Mouse (Mus musculus) adrenal gland, postnatal 25 days (tissue): Measurements from ENCODE around the gene Bzw1. TPM values are rescaled to one million over a fixed set of nuclear protein-coding genes. Genes with fewer than 3 reads are reported as not detected.
"Not testable (repeated sequence)": the region's sequence is repeated elsewhere in the genome, so short reads cannot be mapped to it uniquely, and the experiment has no call there.

Experiments
- DNase-seq: peaks from one replicate; pipeline ENCODE4 v3.0.0; 2021; ENCODE audit warnings: mixed read lengths
- long read RNA-seq: library from polyadenylated mRNA; stranded (forward); transcript quantifications from one replicate; pipeline ENCODE4 v2.0.0, GENCODE M21; 2021
- total RNA-seq: library from RNA; stranded (reverse); gene quantifications from 2 replicates; pipeline ENCODE4 v1.2.3, GENCODE M21; 2021

Bzw1 gene
- total RNA-seq, result 131 and 160 TPM in 2 replicates
- long read RNA-seq, transcript Bzw1-201 (12 exons, 3,876 nt), result major isoform, 307 of 343 reads
- long read RNA-seq, partial matches to known transcripts, result 22 of 343 reads
- long read RNA-seq, other reads (novel, unspliced or antisense), result 12 of 343 reads

DNA sequence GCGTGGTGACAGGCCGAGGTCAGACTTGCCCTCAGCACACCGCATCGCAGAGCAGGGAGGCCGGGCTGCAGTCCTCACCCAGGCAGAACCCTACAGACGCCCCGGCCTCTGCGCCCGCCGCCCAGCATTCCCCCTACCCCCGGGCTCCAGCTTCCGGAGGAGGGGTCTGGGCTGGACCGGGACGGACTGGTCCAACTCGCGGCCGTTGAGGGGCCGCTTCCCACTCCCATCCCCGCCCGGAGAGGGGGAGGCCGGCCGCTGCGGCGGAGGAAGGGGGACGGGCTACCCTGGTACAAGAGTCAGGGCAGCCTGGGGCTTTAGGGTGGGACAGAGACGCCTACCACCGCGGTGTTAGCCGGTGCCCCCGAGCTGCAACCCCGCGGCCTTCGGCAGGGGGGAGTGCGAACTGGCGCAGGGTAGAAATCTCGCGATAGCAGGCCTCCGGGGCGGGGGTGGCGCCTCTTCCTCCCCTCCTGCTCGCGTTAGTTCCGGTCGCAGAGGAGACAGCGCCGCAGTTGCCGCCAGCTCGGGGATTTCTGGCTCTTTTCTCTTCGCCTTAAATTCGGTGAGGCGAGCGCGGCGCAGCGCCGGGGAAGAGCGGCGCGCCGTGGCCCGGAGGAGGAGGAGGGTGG is at the start of gene Bzw1:
Gene Bzw1 (plus strand): TSS at position 247 of the 632 bp plus-strand sequence.
- peak; percentile 95 for DNase-seq

DNA sequence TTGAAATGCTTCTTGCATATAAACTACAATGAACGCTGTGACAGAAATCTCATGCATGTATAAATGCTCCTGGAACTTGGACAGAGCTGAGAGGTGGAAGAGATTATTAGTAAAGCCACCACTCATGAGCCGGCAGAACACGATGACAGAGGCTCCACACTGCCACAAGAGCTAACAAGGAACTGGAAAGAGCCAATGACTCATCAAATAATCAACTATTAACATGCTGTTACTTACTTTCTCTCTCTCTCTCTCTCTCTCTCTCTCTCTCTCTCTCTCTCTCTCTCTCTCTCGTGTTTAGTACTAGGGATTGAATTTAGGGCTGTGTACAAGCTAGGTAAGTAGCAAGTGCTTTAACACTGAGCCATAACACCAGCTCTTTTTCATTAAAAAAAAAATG is 48.8 kb upstream of the Bzw1 start:
- DNase-seq, result no peak

DNA sequence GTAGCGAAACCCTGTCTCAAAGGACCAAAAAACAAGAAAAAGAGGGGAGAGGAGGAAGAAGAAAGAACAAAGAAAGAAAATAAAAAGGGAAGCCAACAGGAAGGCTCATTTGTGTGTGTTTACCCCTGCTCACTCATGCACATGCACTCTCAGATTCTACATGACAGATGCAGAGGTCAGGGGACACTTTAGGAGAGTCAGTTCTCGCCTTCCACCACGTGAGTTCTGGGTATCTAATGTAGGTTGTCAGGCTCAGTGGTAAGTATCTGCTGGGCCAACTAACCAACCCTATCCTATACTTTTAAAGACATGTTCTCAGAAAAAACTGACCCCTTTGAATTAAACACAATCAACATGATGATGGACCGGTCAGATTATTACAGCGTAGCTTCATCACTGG is 48.1 kb upstream of the Bzw1 start:
- no peak for DNase-seq

DNA sequence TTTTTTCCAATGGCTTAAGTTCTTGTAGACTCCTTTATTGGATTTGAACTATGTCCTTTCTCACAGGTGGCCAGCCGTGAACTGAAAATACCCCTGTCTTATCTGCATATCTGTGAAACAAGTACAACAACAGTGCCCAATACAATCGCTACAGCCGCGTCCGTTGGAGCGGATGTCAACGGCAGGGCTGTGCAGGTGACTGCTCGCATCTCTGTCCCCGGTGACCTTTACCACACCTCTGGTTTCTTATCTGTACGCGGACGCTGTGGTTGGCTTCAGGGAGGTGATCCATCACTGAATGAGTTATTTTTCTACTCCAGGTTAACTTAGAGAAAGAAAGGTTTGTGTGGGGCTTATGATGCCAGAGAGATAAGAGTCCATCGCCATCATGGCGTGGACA is 46.5 kb upstream of the Bzw1 start:
- DNase-seq, result no peak

DNA sequence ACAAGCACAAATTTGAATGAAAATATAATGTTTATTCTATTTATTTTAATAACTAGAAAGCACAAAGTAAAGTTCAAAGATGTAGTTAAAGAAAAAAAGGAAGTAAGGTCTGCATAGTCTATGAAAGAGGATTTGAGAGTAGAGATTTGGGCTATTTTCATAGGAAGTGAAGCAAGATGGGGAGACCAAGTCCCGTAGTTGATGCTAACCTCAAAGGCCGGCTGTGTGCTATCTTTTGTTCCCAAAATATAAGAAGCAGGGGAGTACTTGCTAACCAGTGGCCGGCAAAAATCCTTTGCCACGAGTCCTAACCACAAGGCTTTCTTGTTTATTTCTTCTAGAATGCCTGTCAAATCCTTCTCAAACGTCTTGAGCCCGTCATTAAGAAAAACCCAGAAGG is 44.0 kb upstream of the Bzw1 start:
- no peak for DNase-seq

DNA sequence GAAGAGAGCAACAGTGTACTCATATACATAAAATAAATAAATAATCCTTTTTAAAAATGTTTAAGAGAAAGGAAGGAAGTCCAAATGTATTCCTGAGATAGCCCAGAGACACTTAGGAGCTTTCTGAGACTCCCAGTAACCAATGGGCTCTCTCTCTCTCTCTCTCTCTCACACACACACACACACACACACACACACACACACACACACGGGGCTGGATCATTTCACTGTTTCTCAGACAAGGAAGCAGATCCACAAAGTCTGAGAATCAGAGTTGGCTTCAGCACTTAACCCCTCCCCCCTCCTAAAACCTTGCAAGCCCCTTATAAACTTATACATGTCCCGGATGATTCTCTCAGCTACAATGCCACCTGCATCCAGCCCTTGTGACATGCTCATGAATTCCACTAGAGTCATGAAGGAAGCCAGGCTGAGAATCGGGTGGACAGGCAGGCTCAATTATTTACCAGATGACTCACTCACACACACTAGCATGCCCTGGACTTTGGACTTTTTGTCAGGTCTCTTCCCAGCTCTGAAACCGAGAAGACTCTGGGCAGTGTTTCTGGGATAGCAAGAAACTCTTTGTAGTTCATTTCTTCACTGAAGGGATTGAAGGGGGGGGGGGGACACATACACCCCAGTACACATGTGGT is 39.3 kb upstream of the Bzw1 start:
- no peak for DNase-seq

DNA sequence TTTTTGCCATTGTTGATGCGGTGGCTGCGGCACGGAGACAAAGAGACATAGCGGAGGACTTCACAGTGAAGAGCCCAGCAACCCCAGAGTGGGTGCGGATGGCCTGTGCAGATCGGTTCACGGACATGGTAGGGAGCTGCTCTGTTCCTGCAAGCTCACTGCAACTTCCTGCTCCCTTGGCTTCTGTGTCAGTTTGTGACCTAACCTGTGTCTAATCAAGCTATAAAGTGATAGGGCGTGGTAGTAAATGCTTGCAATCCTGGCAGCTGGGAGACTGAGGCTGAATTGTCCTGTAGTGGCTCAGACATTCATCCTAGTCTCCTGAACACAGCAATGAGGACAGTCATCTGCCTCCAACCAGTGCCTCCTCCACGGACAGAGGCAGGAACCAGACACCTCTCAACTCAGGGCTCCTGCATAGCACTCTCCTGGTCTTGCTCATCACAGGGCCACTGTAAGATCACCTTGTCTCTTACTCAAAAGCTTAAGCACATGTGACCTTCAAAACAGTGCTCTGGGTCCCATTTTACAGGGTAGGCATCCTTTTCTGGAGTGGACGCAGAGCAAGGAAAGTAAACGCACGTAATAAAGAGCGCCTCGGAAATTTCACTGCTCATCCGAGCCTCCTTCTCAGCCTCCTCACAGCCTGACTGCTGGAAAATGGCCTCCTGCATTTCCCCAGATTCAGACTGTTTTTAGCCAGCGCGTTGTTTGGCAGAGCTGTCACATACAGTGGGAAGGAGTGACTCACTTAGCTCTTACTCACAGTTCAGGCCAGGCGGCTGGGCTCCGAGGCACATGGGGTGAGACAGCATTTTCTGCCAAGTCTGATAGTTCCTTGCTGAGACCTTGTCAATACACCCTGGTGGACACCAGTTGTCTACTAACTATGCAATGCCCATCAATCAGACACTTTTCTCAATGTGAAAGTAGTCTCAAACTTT is 33.5 kb upstream of the Bzw1 start:
- DNase-seq, result peak; percentile 62

DNA sequence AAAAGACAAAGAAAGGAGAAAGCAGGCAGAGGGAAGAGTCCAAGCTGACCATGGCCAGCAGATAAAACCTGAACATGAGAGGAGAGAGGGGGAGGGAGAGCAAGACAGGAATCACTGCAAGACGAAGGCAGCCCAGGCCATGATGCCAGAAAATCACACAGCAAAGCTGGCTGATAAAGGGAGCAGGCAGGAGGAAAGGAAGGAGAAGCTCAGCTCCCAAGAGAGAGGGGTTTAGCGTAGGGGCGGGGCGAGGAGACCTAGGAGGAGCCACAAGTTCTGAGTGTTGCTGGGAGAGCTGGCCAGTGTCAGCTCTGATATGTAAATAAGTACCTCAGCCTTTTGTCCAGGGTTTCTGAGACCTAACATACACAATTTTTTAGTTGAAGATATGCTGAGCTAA is 30.4 kb upstream of the Bzw1 start:
- DNase-seq, result no peak

DNA sequence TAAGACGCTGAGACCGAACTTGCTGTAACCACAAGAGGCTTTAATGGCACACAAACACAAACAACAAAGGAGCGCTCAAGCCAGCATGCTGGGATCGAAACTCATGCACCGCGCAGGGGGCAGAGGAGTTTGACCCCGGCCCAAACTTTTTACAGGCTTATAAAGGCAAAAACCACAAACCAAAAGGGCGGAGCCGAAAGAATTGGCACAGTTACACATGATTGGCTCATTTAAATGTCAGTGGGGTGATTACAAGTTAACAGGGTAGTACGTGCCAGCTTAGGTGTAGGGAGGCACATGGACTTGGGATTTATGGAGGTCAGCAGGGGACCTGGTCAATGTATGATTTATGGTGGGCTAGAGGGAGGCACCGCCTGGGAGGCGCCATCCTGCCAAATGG is 28.1 kb upstream of the Bzw1 start:
- DNase-seq, result no peak

DNA sequence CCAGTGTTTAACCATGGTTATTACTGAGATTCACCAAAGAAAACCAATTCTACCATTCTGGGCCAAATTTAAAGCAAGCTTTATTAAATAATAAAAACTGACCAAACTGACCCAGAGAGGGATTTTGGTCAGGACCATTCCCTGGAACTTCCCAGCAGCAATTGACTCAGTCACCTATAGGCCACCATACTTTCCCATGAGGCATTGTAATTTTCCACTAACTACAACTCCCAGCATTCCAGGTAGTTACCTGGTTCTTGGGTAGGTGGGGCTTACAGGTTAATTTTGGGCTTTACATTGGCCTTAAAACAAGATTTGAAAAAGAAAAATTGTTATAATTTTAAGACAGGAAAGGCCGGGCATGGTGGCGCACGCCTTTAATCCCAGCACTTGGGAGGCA is 26.9 kb upstream of the Bzw1 start:
- DNase-seq, result no peak

DNA sequence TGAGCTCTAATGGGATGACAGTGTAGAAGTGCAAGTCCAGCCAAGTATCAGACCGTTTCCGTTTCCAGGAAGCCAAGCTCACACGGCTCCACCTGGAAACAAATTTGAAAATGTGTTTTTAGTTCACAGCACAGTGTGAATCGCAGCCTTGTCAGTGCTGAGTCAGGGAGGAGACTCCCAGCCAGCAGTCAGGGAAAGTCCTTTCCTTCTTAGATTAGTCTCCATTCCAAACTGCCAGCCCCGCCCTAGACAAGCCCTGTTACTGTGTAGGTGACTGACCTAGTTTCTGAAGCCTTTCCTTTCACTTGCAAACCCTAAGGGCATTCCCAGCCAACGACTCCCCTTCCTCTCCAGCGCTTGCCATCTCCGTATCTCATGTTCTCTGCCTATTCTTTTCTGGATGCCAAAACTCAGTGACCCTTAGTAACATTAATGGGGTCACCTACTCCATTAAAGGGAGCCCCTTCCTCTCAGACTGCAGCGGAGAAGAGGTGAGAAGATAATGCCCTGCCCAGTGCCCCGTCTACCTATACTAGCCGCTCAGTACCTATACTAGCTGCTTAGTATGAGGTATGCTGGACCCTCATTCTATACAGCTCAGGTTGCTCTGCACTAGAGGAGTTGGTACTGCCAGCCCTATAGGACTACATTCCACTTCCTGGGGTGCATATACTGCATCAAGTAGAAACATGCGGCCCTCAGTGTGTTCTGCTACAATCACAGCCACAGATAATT is 25.8 kb upstream of the Bzw1 start:
- no peak for DNase-seq

DNA sequence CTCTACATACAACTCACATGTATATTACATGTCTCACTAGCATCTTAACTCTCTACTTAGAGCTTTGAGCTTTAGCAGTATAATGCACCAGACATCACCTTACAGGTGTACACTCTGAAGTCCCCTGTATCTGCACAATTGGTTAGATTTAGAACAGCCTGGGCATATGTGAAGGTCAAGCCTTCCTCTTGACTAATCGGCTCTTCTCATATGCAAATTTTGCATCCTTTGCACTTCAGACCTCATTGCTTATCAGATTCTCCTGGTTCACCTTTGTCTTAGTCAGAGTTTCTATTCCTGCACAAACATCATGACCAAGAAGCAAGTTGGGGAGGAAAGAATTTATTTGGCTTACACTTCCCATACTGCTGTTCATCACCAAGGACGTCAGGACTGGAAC is 23.0 kb upstream of the Bzw1 start:
- no peak for DNase-seq

DNA sequence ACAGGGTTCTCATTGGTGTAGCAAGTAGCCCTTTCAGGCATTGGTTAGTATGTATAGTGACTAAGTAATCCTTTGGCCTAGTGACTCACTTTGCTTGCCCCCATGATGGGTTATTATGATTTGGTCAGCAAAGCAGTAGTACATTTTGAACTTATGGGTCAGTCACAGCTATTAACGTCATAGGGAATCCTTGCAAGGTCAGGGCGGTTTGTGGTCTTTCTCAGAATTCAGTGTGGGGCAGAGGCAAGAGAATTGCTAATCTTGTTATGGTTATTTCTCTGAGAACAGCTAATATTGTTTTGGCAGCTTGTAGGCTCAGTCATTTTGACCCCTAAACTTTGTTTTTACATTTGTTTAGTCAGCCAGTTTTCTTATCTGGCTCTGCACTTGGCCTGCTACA is 18.4 kb upstream of the Bzw1 start:
- not testable (repeated sequence) for DNase-seq

DNA sequence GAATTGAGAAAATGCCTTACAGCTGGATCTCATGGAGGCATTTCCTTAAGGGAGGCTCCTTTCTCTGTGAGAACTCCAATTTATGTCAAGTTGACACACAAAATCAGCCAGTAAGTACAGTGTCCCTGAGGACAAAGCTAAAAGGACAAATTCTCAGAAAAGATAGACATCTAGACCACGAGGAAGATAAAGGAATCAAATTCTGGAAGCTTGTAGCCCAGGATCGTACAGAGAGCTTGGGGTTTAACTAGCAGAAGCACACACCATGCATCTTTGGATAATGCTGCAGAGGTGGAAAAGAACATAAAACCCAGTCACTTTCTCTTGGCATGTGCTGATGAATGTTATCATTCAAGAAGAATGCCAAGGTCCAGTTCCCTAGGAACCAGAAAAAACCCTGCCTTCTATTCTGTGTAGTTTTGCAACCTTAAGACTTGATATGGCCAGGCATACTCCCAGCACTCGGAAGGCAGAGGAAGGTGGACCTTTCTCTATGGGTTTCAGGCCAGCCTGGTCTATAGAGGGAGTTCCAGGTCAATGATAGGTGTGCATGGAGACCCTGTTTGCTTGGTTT is 17.0 kb upstream of the Bzw1 start:
- no peak for DNase-seq

DNA sequence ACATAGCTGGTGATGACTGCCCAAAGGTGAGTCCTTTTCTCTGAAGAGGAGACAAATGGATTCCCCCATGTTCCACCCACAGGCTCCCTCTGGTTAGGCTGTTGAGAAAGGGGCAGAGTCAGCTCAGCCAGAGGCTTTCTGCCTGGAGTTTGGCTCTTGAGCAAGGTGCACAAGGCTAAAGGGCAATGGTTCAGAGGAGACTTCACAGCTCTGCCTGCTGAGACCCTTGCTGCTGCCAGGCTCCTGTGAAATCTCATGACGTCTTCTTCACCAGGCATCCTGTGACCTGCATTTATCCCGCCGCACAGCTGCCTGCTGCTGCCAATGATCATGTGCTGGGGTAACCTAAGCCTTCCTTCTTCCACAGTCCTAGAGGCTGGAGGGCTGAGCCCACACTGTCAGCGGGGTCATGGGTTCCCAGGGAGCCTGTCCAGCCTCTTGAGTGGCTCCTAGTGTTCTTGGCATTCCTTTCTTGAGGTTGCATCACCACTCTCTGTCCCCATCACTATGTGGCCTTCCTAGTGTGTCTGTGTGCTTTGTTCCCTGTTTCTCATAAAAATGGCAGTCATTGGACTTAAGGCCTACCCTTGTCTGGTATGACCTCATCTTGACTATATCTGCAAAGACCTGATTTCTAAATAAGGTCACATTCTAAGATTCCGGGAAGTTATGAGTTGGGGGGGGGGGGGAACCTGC is 10.0 kb upstream of the Bzw1 start:
- no peak for DNase-seq

DNA sequence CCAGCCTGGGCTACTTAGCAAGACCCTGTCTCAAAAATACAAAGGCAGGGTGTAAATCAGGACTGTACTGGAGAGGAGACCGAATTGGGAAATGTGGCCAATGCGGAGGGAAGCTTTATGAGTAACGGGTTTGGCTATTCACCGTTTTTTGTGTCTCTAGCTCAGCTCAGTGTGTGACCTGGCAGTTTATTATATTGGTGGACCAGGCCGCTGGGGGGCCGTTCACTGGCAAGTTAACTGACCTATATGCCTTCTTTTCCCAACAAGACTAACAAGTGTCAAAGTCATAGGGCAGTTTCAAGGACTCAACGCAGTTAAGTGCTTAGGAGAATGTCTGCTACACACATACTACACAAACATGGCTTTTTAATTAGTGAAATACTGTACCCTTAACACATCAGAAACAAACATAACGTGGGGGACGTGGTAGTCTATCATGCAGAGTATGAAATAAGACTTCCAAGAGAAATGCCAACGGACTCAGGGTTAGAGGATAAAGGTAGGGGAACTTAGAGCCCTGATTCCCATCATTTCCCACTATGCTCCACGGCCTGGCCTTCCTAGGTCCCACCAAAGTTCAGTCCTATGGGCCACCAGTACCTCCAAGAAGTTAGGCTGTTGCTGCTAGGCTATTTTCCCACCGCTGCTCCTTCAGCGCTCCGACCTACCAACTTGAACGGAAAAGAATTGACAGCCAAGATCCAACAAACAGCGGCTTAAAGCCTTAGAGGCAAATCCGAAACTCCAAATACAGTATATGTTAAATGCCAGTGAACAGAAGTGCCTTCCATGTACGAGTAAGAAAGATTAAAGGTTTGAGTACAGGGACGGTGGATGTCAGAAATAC is 1.1 kb upstream of the Bzw1 start:
- no peak for DNase-seq

DNA sequence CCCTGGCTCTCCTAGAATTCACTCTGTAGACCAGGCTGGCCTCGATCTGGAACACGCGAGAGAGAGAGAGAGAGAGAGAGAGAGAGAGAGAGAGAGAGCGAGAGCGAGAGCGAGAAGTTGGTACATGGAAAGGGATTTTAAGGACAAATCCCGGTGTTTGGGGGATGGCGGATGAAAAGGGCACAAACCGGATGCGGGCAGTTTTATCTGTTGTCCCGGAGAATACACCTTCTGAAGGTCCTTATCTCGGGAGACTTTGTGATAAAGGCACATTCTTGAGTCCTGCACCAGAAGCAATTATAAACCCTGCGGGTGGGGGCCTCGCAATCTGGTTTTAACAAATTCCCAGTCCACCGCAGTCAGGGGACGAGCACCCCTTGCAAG is 438 bp upstream of the Bzw1 start:
- no peak for DNase-seq

DNA sequence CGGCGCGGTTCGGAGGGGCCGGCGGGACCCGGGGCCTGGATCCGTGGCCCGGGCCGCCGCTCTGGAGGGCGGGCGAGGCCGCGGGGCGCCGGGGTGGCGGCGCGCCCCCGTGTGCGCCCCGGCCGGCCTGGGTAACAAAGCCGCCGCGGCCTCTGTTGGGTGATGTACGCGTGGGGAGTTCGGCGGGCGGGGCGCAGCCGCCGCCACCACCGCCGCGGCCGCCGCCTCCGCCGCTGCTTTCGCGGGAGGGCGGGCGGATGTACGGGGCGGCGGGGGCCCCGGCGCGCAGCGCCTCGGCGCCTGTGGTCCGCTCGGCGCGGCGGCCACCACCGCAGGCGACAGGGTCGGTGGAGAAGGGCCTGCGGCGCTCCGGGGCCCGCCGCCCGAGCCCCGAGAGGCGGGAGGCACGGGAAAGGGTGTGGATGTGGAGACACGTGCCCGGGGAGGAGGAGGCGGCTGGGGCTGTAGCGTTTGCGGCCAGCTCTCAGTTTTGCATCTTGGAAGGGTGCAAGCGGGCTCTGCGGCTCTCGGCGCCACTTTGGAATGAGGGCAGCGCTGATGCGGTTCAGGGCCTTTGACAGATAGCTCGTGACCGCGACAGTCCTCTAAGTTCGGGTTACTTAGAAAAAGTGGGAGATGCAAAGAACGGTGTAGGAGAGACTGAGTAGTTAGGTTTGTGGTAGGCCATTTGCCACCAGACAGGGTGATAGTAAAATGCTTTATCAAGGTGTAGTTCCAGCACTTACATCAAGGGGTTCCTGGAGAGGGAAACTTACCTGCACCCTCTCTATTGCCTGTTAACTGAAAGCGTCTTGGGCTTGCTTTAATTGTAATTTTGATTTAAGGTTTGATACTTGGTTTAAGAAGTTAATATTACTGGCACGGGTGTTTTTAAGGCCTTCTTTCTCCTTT is 842 bp downstream of the Bzw1 start:
- peak; percentile 62 for DNase-seq

DNA sequence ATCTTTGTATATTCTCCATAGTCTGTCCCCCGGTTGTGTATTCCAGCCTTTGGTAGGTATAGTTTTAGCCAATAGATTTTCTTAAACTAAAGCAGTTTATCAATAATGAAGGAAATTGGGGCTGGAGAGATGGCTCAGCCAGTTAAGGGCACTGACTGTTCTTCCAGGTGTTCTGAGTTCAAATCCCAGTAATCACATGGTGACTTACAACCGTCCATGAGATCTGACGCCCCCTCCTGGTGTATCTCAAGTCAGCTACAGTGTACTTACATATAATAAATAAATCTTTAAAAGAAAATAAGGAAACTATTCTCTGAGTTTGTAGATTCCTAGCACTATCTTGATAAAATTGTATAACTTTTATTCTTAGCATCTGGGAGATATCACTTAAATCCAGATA is 2.6 kb downstream of the Bzw1 start:
- no peak for DNase-seq
